Mouse (Mus musculus): ENCODE results near the gene Arv1. TPM values are rescaled to one million over a fixed set of nuclear protein-coding genes. Genes with fewer than 3 reads are reported as not detected.

Gene Arv1
- 10 to 100 TPM; 10.3 to 12.8 TPM for total RNA-seq (2021)
- long read RNA-seq, experiment 1, partial matches to known transcripts: 3 of 7 reads
- long read RNA-seq, experiment 1, other reads (novel, unspliced or antisense): 4 of 7 reads
- long read RNA-seq, experiment 2, partial matches to known transcripts: 2 of 5 reads
- long read RNA-seq, experiment 2, other reads (novel, unspliced or antisense): 3 of 5 reads

GRCm38 (mm10) chr8:124721862-124722515, at the start of gene Arv1, which contains the start of gene Ttc13:
TSS of gene Arv1 (plus strand) at chr8:124722139.
TSS of gene Ttc13 (minus strand) at chr8:124721983.
- peak; percentile 92 to 97 for DNase-seq (ENCODE audit: low spot score in 2 of 2)

GRCm38 (mm10) chr8:124672345-124672744, 49.6 kb upstream of the Arv1 start:
- no peak for DNase-seq (ENCODE audit: low spot score in 2 of 2)

- DNase-seq (ENCODE audit: low spot score in 2 of 2): no peak
Measured at GRCm38 (mm10) chr8:124676661-124677060, 45.3 kb upstream of the Arv1 start.

- DNase-seq (ENCODE audit: low spot score in 2 of 2): no peak
Measured at GRCm38 (mm10) chr8:124677078-124677477, 44.9 kb upstream of the Arv1 start.

- peak; percentile 89 to 90 for DNase-seq (ENCODE audit: low spot score in 2 of 2)
Measured at GRCm38 (mm10) chr8:124677486-124677885, 44.5 kb upstream of the Arv1 start.

GRCm38 (mm10) chr8:124678246-124678645, 43.7 kb upstream of the Arv1 start:
- DNase-seq (ENCODE audit: low spot score in 2 of 2): no peak

GRCm38 (mm10) chr8:124681077-124681791, 40.7 kb upstream of the Arv1 start:
- DNase-seq (ENCODE audit: low spot score in 2 of 2): no peak

GRCm38 (mm10) chr8:124681792-124682157, 40.2 kb upstream of the Arv1 start:
- no peak for DNase-seq (ENCODE audit: low spot score in 2 of 2)

- no peak for DNase-seq (ENCODE audit: low spot score in 2 of 2)
Measured at GRCm38 (mm10) chr8:124682218-124682617, 39.7 kb upstream of the Arv1 start.

- no peak for DNase-seq (ENCODE audit: low spot score in 2 of 2)
Measured at GRCm38 (mm10) chr8:124688899-124689298, 33.0 kb upstream of the Arv1 start.

GRCm38 (mm10) chr8:124691706-124692105, 30.2 kb upstream of the Arv1 start:
- no peak for DNase-seq (ENCODE audit: low spot score in 2 of 2)

GRCm38 (mm10) chr8:124695424-124696100, 26.4 kb upstream of the Arv1 start:
- no peak for DNase-seq (ENCODE audit: low spot score in 2 of 2)

- no peak for DNase-seq (ENCODE audit: low spot score in 2 of 2)
Measured at GRCm38 (mm10) chr8:124700271-124700670, 21.7 kb upstream of the Arv1 start.

GRCm38 (mm10) chr8:124701023-124701422, 20.9 kb upstream of the Arv1 start:
- no peak for DNase-seq (ENCODE audit: low spot score in 2 of 2)

GRCm38 (mm10) chr8:124702183-124702582, 19.8 kb upstream of the Arv1 start:
- peak; percentile 36 to 42 for DNase-seq (ENCODE audit: low spot score in 2 of 2)

GRCm38 (mm10) chr8:124703526-124703925, 18.4 kb upstream of the Arv1 start:
- no peak for DNase-seq (ENCODE audit: low spot score in 2 of 2)

GRCm38 (mm10) chr8:124704376-124704775, 17.6 kb upstream of the Arv1 start:
- no peak for DNase-seq (ENCODE audit: low spot score in 2 of 2)

GRCm38 (mm10) chr8:124705823-124706222, 16.1 kb upstream of the Arv1 start:
- no peak for DNase-seq (ENCODE audit: low spot score in 2 of 2)

GRCm38 (mm10) chr8:124713207-124713606, 8.7 kb upstream of the Arv1 start:
- DNase-seq (ENCODE audit: low spot score in 2 of 2): no peak

GRCm38 (mm10) chr8:124715736-124716135, 6.2 kb upstream of the Arv1 start:
- no peak for DNase-seq (ENCODE audit: low spot score in 2 of 2)

- DNase-seq (ENCODE audit: low spot score in 2 of 2): no peak
Measured at GRCm38 (mm10) chr8:124720133-124720532, 1.8 kb upstream of the Arv1 start.
